Mouse (Mus musculus) cerebellum, postnatal 36 days (tissue): ENCODE measurements around the gene Olfr1368.
A peak's percentile ranks its signal among the peaks of the same experiment; 100 is the strongest.

Experiments
- DNase-seq, 2 experiments: peaks; one replicate each; pipeline ENCODE4 v3.0.0; 2021 to 2022; ENCODE audit warnings: mixed read lengths in 2 of 2

Olfr1368 gene

GRCm38 (mm10) chr13:21145767-21146166, at the start of gene Olfr1368:
Olfr1368 (minus strand) TSS chr13:21145867.
- no peak for DNase-seq

GRCm38 (mm10) chr13:21185521-21185920, 39.9 kb upstream of the Olfr1368 start:
- DNase-seq = no peak

- no peak for DNase-seq
These were observed 38.0 kb upstream of the Olfr1368 start for GRCm38 (mm10) chr13:21183661-21184060.

- no peak for DNase-seq
These were observed 37.4 kb upstream of the Olfr1368 start for GRCm38 (mm10) chr13:21183066-21183465.

GRCm38 (mm10) chr13:21181996-21182395, 36.3 kb upstream of the Olfr1368 start:
- no peak for DNase-seq

- DNase-seq = peak; percentile 53 to 60
These were observed 35.2 kb upstream of the Olfr1368 start for GRCm38 (mm10) chr13:21180551-21181530.

- DNase-seq = peak; percentile 75 to 87
These were observed 34.3 kb upstream of the Olfr1368 start for GRCm38 (mm10) chr13:21179724-21180550.

- DNase-seq = peak in 1 of 2 experiments; percentile 24
These were observed 33.7 kb upstream of the Olfr1368 start, which contains the start of gene Trim27 for GRCm38 (mm10) chr13:21179367-21179723. Trim27 (plus strand) TSS chr13:21179445.

- no peak for DNase-seq
These were observed 32.7 kb upstream of the Olfr1368 start for GRCm38 (mm10) chr13:21178364-21178763.

GRCm38 (mm10) chr13:21177657-21178056, 32.0 kb upstream of the Olfr1368 start:
- no peak for DNase-seq

GRCm38 (mm10) chr13:21176733-21177132, 31.1 kb upstream of the Olfr1368 start:
- no peak for DNase-seq

GRCm38 (mm10) chr13:21173072-21173471, 27.4 kb upstream of the Olfr1368 start:
- DNase-seq = peak; percentile 61 to 63

- peak; percentile 67 to 74 for DNase-seq
These were observed 26.8 kb upstream of the Olfr1368 start for GRCm38 (mm10) chr13:21172241-21173027.

GRCm38 (mm10) chr13:21171600-21172150, 26.0 kb upstream of the Olfr1368 start:
- peak; percentile 12 to 28 for DNase-seq

- DNase-seq = peak; percentile 12 to 16
These were observed 25.5 kb upstream of the Olfr1368 start for GRCm38 (mm10) chr13:21171156-21171530.

GRCm38 (mm10) chr13:21170431-21171155, 24.9 kb upstream of the Olfr1368 start:
- no peak for DNase-seq

GRCm38 (mm10) chr13:21169657-21170430, 24.2 kb upstream of the Olfr1368 start:
- DNase-seq = peak; percentile 71 to 76

- peak in 1 of 2 experiments; percentile 9 for DNase-seq
These were observed 23.5 kb upstream of the Olfr1368 start for GRCm38 (mm10) chr13:21169121-21169656.

- peak; percentile 19 to 45 for DNase-seq
These were observed 22.8 kb upstream of the Olfr1368 start for GRCm38 (mm10) chr13:21168371-21169011.

- peak; percentile 11 to 48 for DNase-seq
These were observed 22.2 kb upstream of the Olfr1368 start for GRCm38 (mm10) chr13:21167910-21168300.
